Mouse (Mus musculus) left cerebral cortex, adult 9 months (tissue): ENCODE measurements at regions not wholly inside any gene's neighbourhood (a gene's known extent, or its start where the extent isn't known, plus 50 kb on each side); places are given as distances from the start of the nearest gene placed in this dataset.
"Not testable (repeated sequence)": the region's sequence is repeated elsewhere in the genome, so short reads cannot be mapped to it uniquely, and the experiment has no call there.

Experiments
- DNase-seq, 2 experiments: peaks; one replicate each; pipeline ENCODE4 v3.0.0; 2022; ENCODE audit warnings: low spot score in 2 of 2

DNA sequence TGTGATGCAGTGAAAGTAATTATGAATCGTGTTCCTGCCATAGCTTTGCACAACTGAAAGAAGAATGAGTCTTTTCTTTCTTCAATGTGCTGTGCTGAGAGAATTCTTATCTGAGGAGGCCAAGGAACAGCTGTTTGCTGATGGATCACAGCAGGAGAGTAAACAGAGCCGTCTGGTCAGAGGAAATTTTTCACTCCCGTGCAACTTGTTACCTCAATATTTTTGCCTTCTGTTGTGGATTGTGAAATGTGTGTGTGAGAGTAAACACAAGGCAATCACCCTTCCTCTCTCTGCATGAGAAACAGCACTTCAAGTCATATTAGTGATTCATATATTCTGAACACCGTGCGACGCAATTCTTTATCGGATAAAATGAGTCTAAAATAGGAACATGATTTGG, 171.9 kb downstream of the Epm2a start:
- DNase-seq, result no peak

DNA sequence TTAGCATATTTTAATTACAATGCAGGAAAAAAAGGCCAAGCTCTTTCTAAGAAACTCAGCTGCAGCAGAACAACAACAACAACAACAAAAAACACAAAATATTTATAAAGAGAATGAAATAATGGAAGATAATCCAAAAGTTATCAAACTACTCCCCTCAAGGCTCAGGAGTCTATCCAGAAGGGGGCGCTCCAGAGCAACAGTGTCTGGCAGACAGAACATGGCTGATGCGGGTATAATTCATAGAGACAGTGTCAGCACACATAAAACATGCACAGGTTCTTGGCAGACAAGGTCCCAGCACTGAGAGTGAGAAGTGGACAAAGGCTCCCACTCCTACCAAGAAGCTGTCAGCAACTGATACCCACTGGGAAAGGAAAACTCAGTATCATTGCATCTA, 173.9 kb downstream of the Epm2a start:
- DNase-seq, result no peak

DNA sequence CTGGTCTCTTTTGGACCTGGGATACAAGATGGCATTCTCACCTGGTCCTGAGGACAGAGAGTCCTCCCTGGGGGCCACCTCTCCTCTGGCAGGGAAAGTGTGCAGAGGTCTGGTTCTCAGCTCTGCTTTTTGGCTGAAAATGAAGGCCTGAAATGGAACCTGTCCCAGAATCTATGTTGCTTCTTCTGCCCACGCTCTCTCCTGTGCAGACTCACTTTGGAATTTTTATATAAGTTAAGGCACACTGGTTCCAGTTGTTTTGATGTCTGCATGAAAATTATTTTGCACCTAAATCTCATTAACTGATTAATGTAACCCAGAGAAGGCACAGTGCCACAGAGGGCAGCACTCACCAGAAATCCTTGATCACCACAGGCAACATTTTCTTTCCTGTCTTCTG, 188.1 kb downstream of the Epm2a start:
- peak in 1 of 2 experiments; percentile 2 for DNase-seq

- not testable (repeated sequence) for DNase-seq
Measured at GRCm38 (mm10) chr10:11555376-11555775, 212.2 kb downstream of the Epm2a start.

GRCm38 (mm10) chr10:11570523-11571055, 227.4 kb downstream of the Epm2a start:
- DNase-seq, result no peak

- no peak for DNase-seq
Measured at GRCm38 (mm10) chr10:11608451-11608850, 265.2 kb downstream of the Epm2a start.

DNA sequence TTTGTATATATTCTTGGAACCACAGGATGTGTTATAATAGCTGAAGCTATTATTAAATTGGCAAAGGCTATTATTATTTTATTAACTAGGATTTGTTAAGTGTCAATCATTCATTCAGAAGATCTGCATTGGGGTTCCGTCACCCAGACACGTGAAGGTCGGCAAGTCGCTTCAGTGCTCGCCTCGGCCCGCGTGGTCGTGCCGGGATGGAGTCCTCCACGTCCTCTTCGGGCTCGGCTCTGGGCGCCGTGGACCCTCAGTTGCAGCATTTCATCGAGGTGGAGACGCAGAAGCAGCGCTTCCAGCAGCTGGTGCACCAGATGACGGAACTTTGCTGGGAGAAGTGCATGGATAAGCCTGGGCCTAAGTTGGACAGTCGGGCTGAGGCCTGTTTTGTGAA, 265.9 kb downstream of the Epm2a start:
- not testable (repeated sequence) for DNase-seq

DNA sequence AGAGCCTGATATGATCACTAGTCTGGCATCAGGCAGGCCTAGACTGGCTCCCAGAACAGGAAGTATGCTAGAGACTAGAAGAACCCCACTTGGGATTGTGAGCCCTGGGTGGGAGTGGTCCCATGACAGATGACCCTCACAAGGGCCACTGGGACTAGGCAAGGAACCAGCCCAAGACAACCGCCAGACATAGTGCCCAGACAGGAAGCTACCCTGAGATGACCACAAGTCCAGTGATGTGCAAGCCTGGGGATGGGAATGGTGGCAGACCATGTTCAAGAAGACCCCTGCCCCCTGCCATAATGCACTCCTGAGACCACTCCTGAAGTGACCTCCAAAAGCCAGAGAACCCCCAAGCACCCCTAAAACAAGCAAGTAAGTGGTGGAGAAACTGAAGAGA, 304.9 kb downstream of the Epm2a start:
- DNase-seq, result no peak

DNA sequence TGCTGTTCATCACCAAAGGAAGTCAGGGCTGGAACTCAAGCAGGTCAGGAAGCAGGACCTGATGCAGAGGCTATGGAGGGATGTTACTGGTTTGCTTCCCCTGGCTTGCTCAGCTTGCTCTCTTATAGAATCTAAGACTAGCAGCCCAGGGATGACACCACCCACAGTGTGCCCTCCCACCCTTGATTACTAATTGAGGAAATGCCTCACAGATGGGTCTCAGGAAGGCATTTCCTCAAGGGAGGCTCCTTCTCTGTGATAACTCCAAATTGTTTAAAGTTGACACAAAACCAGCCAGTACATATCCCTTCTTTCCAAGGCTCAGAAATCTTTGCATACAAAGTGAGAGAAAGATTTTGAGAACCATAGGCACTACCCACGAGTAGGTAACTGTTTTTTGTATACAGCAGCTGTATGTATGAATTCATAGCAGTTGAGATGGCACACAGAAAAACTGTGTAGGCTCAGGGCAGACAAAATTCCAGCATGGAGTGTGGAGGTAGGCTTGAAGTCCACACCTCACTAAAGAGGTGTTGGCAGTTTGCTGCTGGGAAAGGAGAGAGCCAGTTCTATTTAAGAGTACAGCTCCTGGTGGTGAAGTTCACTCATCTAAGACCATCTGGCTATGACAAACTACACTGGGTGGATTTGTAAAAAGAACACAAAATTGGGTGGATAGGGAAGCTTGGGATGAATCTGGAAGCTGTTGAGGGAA, 317.0 kb downstream of the Epm2a start:
- peak; percentile 47 to 71 for DNase-seq

GRCm38 (mm10) chr10:11661660-11662250, 318.6 kb downstream of the Epm2a start:
- peak; percentile 14 to 48 for DNase-seq

DNA sequence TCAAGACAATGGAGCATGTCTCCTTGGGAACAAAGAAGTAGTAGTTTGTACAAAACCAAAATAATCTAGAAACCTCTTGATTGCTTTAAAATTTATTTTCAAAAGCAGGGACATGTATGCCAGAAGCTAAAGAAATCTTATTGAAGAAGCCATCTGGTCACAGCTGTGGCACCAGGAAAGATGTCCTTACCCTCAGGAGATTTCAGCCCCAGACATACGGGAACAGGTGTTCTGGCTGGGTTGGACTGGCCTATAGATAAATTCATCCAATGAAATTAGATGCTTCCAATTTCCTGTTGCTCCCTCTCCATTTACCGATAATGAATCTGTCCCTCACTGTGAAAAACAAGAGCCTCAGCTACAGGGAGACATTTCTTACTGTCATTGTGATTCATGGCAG, 366.5 kb downstream of the Epm2a start:
- no peak for DNase-seq

DNA sequence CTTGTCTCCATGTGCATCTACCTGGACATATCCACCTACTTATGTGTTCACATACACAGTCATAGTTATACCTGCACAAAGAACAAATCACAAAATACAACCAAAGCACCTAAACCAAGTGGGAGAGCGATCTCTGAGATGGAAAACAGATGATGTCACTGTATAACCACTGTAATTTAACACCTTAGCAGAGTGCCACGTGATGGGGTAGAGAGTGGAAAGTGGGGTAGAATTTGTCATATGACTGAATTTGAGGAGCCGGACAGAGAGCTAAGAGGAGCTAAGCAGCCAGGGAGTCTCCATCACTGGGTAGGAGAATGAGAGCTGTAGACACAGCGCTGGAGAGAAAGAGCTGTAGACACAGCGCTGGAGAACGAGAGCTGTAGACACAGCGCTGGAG, 381.6 kb downstream of the Epm2a start:
- DNase-seq, result no peak

DNA sequence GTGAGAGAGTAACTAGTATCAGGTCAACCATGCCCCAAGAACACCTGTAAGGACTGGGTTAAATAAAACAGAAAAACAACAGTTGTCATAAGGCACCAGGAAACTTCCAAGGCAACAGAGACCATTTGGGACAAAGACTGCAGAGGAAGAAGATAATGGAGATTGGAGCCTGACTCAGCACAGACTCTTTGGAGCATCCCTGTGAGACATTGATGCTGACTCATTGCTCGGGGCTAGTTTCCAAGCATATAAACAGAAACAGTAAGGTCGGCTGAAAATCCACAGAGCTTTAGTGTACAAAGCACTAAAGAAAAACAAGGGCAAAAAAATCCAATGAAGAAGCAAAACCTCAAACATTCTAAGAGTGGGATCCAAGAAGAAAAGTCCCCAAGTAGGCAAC, 386.3 kb downstream of the Epm2a start:
- DNase-seq, result peak in 1 of 2 experiments; percentile 16

GRCm38 (mm10) chr10:11739574-11740368, 396.6 kb downstream of the Epm2a start:
- no peak for DNase-seq

- no peak for DNase-seq
Measured at GRCm38 (mm10) chr10:11745587-11745986, 402.4 kb downstream of the Epm2a start.

- DNase-seq, result no peak
Measured at GRCm38 (mm10) chr10:11746959-11747358, 403.8 kb downstream of the Epm2a start.

DNA sequence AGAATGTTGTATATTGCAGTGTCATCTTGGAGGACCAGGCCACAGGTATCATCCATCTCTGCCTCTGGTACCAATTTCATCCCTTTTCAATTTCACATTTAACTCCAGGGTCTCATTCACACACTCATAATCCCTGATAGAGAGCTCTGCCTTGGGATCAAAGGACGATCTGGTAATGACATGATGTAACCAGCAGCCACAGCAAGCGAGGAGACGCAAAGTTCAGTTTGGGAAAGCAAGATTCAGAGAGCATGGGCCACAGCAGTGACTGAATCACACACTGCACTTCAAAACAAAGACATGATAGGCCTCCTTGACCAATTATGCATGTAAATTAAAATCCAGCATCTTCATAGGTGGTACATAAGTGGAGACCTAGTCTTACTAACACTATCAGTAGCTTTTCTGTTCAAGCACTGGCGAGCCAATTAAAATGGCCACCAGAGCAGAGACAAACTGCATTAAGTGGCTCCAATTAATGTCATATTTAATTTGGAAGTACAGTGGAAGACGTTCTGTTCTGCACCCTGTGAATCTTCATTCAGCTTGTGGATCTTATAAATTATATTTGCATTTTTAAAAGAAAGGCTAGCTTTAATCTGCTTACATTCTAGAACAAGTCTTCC, 412.0 kb downstream of the Epm2a start:
- DNase-seq, result no peak

DNA sequence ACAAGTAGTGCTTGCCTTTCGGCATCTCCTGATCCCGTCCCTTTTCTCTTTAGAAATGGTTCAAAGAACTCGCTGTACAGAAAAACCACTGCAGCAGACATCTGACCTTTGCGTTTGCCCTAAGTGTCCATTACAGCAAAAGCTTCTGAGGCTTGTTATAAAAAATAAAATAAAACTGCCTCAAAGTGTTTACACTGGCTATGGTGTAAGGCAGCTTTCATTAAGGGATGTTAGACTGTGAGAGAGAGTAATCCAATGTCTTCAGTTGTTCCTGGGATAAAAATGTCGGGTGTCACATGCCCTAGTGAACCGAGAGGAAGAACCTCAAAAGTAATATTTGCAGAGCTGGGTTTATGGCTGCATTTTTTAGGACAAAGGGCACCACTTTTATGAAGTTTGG, 434.7 kb downstream of the Epm2a start:
- no peak for DNase-seq

DNA sequence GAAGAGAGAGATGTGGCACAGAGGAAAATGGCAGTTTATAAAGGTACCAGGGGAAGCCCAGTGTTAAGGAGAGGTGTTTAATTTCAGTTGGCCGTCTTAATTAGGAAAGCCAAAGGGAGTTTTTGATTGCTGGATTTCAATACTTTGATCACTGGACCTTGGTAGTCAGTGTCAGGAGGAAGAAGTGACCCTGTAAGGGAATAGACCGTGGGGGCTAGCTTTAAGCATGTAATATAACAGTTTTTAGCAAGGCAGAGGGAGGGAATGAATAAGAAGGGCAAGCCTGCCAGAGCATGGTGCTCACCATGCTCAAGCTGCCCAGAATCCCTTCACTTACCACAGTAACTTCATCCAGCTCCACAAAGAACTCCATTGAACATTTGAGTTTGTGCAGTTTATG, 437.1 kb downstream of the Epm2a start:
- DNase-seq, result no peak

- peak; percentile 25 to 28 for DNase-seq
Measured at GRCm38 (mm10) chr10:11787240-11787639, 444.0 kb downstream of the Epm2a start.

DNA sequence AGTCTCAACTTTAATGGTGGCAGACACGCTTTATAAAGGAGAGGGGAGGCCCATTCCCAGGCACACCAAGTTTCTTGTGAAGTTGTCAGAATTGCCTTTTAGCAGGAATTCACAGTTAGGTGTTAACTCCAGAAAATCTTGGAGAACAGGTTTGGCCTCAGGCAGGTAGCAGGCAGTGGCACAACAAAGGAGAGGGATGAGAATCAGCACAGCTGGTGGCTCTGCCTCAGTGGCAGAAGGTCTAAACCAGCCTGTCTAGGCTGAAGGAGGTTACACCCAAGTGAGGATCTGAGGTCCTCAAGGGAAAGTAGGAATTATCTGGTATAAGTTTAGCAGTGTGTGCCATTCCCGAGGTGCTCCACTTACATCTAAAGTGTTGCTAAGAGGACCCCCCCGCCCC, 456.3 kb downstream of the Epm2a start:
- no peak for DNase-seq
